Mouse (Mus musculus) hindbrain, embryonic 11.5 days (tissue): Measurements from ENCODE around the gene Bicral. TPM values are rescaled to one million over a fixed set of nuclear protein-coding genes. Genes with fewer than 3 reads are reported as not detected.
"Not testable (repeated sequence)": the region's sequence is repeated elsewhere in the genome, so short reads cannot be mapped to it uniquely, and the experiment has no call there.

ENCODE experiments used
- ATAC-seq: fragments of 200-750 bp; cut with Nextera tagmentation; 2 replicates; pipeline ENCODE4 v1.8.0; 2017; ENCODE audit warnings: mild to moderate bottlenecking, moderate TSS enrichment, moderate library complexity; ENCODE audit not compliant: low FRiP score
- DNase-seq: peaks from one replicate; pipeline ENCODE4 v3.0.0-alpha.2; 2015; ENCODE audit warnings: low spot score
- H3K27ac ChIP-seq: fragments of 300-500 bp; sonication (generic); 2 replicates; pipeline ENCODE4 v1.5.1; 2014; ENCODE audit warnings: mild to moderate bottlenecking, low read depth, low read length
- H3K27me3 ChIP-seq: fragments of 300-500 bp; sonication (generic); 2 replicates; pipeline ENCODE4 v1.6.1; 2014; ENCODE audit warnings: mild to moderate bottlenecking, low read length, moderate library complexity, mixed read lengths; ENCODE audit not compliant: control insufficient read depth, insufficient read depth
- H3K36me3 ChIP-seq: fragments of 300-500 bp; sonication (generic); 2 replicates; pipeline ENCODE4 v1.6.1; 2014; ENCODE audit warnings: mild to moderate bottlenecking, low read length, moderate library complexity, mixed read lengths; ENCODE audit not compliant: control insufficient read depth, insufficient read depth
- H3K4me1 ChIP-seq: fragments of 300-500 bp; sonication (generic); replicated peaks from 2 replicates; pipeline ENCODE4 v1.6.1; 2014; ENCODE audit warnings: low read length, mixed read lengths; ENCODE audit not compliant: control insufficient read depth, insufficient read depth
- H3K4me2 ChIP-seq: fragments of 300-500 bp; sonication (generic); replicated peaks from 2 replicates; pipeline ENCODE4 v1.6.1; 2014; ENCODE audit warnings: mild to moderate bottlenecking, low read depth, low read length
- H3K4me3 ChIP-seq: fragments of 300-500 bp; sonication (generic); 2 replicates; pipeline ENCODE4 v1.5.1; 2014; ENCODE audit warnings: low read depth, low read length
- H3K9ac ChIP-seq: fragments of 300-500 bp; sonication (generic); 2 replicates; pipeline ENCODE4 v1.6.1; 2014; ENCODE audit warnings: low read depth, low read length
- H3K9me3 ChIP-seq: fragments of 300-500 bp; sonication (generic); 2 replicates; pipeline ENCODE4 v1.6.1; 2016; ENCODE audit warnings: low read length; ENCODE audit not compliant: control insufficient read depth
- WGBS: fragments of 180-500 bp; shearing (Covaris S2); extraction: QIAGEN DNeasy Blood & Tissue Kit; methylation state at CpG from one replicate; pipeline ENCODE4 v1.1.7; 2014; 5-methylcytosine and 5-hydroxymethylcytosine counted together
- polyA plus RNA-seq: library from polyadenylated mRNA; unstranded; fragments of >200 nt; fragmentation: Nextera tagmentation; extraction: Ambion mirVana; gene quantifications from 2 replicates; pipeline ENCODE4 v1.2.1, GENCODE M21; 2014

Bicral gene
- polyA plus RNA-seq, 1 experiment from 2014 or later: 5.5 TPM

DNA sequence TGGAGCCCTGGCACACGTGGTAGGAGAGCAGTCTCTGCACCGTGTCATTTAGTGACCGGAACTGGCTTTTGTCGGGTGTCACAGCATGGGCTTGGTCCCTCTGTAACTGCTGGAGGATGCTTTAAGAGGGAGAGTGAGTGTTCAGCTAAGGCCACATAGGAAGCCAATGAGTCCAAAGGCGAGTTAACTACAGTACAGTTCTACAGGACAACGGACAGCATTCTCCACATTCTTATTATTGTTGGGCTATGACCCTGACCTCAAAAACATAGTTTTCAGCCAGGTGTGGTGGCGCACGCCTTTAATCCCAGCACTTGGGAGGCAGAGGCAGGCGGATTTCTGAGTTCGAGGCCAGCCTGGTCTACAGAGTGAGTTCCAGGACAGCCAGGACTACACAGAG, 49.9 kb downstream of the Bicral start:
- no peak for DNase-seq
- H3K27ac ChIP-seq: no peak overlapping the region
- ATAC-seq: no peak
- H3K27me3 ChIP-seq: no peaks in the 10 kb centered on the region
- H3K4me3 ChIP-seq: no peak overlapping the region
- 86% methylated on average over 10 of the region's 10 CpGs for WGBS
- H3K4me1 ChIP-seq: no peaks in the 10 kb centered on the region
- no peaks in the 10 kb centered on the region for H3K9me3 ChIP-seq
- no peak overlapping the region for H3K9ac ChIP-seq
- no peak overlapping the region for H3K4me2 ChIP-seq
- H3K36me3 ChIP-seq: peaks cover 3% of the 10 kb centered on the region

DNA sequence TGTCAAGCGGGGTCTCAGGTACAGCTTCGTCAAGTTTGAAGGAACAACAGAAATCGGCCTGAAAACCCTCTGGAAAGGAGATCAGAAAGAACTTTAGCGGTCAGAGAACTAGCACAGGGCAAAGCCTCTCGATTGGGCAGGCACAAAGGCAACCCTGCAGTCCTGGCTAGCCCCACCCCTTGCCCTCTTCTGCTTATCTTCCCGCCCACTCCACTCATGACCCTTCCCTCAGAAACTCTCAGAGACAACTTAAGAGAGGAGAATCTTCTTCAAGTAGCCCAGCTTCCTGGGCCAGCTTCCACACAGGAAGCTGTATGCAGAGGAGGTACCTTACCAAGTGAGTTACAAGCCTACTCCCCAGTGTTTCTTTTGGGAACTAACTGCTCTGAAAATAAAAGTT, 56.5 kb downstream of the Bicral start:
- H3K4me2 ChIP-seq: no peak overlapping the region
- H3K9ac ChIP-seq: no peak overlapping the region
- H3K9me3 ChIP-seq: no peaks in the 10 kb centered on the region
- ATAC-seq: no peak
- no peaks in the 10 kb centered on the region for H3K4me1 ChIP-seq
- no peaks in the 10 kb centered on the region for H3K27me3 ChIP-seq
- H3K36me3 ChIP-seq: peaks cover 12% of the 10 kb centered on the region; the same call in 1 of the 2 replicates
- DNase-seq: no peak
- no peak overlapping the region for H3K4me3 ChIP-seq
- WGBS: 90% methylated on average over 6 of the region's 6 CpGs
- H3K27ac ChIP-seq: no peak overlapping the region

DNA sequence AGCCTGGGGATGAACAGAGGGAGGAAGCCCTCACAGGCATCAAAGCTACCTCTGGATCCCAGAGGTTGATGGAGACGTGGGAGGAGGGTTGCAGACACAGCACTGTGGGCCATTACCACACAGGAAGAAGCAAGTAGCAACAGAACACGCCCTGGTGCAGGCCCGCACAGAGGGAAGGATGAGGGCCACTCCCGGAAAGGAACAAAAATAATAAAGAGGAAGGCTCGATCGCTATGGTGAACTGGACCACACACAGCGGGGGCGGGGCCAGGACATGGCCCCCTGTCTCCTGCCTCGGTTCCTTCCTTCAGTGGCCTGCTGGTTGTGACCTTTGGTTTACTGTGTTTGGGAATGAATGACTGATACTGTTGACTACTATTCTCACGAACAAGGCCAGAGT, 58.6 kb downstream of the Bicral start:
- no peaks in the 10 kb centered on the region for H3K27me3 ChIP-seq
- no peak overlapping the region for H3K27ac ChIP-seq
- H3K9me3 ChIP-seq: no peaks in the 10 kb centered on the region
- H3K4me1 ChIP-seq: no peaks in the 10 kb centered on the region
- 79% methylated on average over 10 of the region's 10 CpGs for WGBS
- H3K36me3 ChIP-seq: peaks cover 12% of the 10 kb centered on the region; the same call in 1 of the 2 replicates
- ATAC-seq (no peak), DNase-seq (no peak)
- H3K4me3 ChIP-seq: no peak overlapping the region
- no peak overlapping the region for H3K9ac ChIP-seq
- H3K4me2 ChIP-seq: no peak overlapping the region

DNA sequence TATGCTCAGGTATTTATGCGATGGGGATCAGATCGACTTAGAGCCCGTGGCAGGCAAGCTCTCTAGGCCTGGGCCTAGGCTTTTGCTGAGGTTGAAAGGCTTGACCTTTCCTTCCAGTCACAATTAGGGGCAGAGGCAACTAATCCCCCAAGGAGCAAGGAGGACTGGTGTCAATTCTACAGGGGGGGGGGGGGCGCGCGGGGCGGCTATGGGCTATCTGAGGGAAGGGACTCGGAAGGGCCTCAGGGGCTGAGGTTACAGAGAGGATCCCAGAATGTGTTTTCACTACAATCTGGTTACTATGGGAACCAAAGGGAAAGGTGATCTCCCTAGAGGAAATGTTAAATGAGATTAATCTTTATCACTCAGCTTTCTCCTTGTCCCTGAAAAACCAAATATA, 60.9 kb downstream of the Bicral start:
- WGBS: 44% methylated on average over 8 of the region's 8 CpGs
- H3K36me3 ChIP-seq: peaks cover 12% of the 10 kb centered on the region; the same call in 1 of the 2 replicates
- H3K9ac ChIP-seq: no peak overlapping the region
- H3K4me1 ChIP-seq: no peaks in the 10 kb centered on the region
- H3K4me2 ChIP-seq: no peak overlapping the region
- DNase-seq (peak; percentile 16), ATAC-seq (peak; percentile 27; the same call in 1 of the 2 replicates)
- no peaks in the 10 kb centered on the region for H3K27me3 ChIP-seq
- H3K27ac ChIP-seq: no peak overlapping the region
- H3K4me3 ChIP-seq: no peak overlapping the region
- H3K9me3 ChIP-seq: no peaks in the 10 kb centered on the region

DNA sequence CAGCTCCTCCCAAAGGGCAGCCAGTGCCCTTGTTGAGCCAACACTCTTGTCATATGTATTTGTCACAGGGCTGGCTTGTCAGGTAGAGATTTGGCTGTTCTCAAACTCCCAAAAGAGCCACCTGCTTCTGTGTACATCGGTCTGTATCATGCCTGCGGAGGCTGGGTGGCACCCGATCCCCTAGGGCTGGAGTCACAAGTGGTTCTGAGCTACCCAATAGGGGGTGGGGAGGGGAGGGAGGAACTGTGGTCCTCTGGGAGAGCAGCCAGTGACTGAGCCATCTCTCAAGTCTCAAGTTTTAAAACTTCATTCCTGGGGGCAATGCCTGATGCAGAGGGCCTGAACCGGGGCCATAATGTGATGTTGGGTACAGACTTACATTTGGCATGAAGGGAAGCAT, 61.5 kb downstream of the Bicral start:
- Histone ChIP-seq H3K4me3 (no peak overlapping the region), H3K4me2 (no peak overlapping the region), H3K9ac (no peak overlapping the region), H3K27me3 (no peaks in the 10 kb centered on the region), H3K27ac (no peak overlapping the region), H3K9me3 (no peaks in the 10 kb centered on the region), H3K36me3 (peaks cover 12% of the 10 kb centered on the region; the same call in 1 of the 2 replicates), H3K4me1 (no peaks in the 10 kb centered on the region)
- WGBS: 85% methylated on average over 4 of the region's 4 CpGs
- ATAC-seq (no peak), DNase-seq (no peak)

GRCm38 (mm10) chr17:46792963-46793362, 65.3 kb downstream of the Bicral start:
- H3K4me3 ChIP-seq: no peak overlapping the region
- no peak overlapping the region for H3K4me2 ChIP-seq
- no peak for ATAC-seq
- H3K9ac ChIP-seq: no peak overlapping the region
- WGBS: 86% methylated on average over 2 of the region's 2 CpGs
- H3K4me1 ChIP-seq: no peaks in the 10 kb centered on the region
- DNase-seq: no peak
- no peaks in the 10 kb centered on the region for H3K27me3 ChIP-seq
- no peaks in the 10 kb centered on the region for H3K9me3 ChIP-seq
- no peaks in the 10 kb centered on the region for H3K36me3 ChIP-seq
- no peak overlapping the region for H3K27ac ChIP-seq

DNA sequence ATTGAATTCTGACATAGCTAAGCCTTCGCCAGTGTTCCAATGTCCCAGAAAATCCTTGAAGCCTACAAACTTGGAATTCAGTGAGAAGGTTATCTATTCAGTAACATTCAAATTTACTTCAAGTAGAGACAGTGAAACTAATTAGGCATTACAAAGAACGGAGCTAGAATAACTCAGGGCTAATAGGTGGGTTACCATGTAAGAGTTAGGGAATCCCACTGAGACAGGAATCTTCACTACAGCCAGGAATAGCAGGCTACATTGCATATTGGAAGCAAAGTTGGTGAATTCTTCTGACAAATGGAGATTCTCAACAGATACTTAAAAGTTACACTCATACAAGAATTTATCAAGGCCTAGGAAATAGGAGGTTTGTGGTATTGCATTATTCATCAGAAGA, 70.3 kb downstream of the Bicral start:
- DNase-seq, ATAC-seq: not testable (repeated sequence)

DNA sequence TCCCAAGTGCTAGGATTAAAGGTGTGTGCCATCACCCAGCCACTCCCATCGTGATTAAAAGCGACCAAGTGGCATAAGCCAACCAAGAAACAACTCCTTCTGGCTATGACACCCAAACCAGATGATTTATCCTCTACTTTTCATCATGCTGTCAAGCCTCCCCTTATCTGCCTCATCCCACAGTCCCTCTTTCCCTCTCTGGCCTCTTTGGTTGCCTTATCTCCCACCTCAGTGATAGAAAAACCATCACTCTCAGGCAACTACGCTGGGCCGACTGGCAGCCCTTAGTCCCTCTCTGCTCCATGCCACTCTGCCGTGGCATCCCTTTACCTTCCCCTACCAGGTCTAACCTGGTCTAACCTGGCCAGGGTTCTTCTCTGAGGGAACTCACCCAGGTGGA, 71.3 kb downstream of the Bicral start:
- no peaks in the 10 kb centered on the region for H3K9me3 ChIP-seq
- ATAC-seq (no peak), DNase-seq (no peak)
- no peak overlapping the region for H3K4me3 ChIP-seq
- no peak overlapping the region for H3K4me2 ChIP-seq
- H3K27me3 ChIP-seq: no peaks in the 10 kb centered on the region
- H3K9ac ChIP-seq: no peak overlapping the region
- no peaks in the 10 kb centered on the region for H3K4me1 ChIP-seq
- H3K36me3 ChIP-seq: no peaks in the 10 kb centered on the region
- WGBS: 91% methylated on average over 5 of the region's 5 CpGs
- H3K27ac ChIP-seq: no peak overlapping the region

More for the DNA sequence above, 70.3 kb downstream of the Bicral start:
- H3K9me3 ChIP-seq, H3K9ac ChIP-seq, H3K4me1 ChIP-seq, H3K27me3 ChIP-seq, H3K4me3 ChIP-seq, H3K4me2 ChIP-seq, H3K36me3 ChIP-seq, H3K27ac ChIP-seq: not testable (repeated sequence)
- WGBS: 61% methylated on average over 2 of the region's 2 CpGs

DNA sequence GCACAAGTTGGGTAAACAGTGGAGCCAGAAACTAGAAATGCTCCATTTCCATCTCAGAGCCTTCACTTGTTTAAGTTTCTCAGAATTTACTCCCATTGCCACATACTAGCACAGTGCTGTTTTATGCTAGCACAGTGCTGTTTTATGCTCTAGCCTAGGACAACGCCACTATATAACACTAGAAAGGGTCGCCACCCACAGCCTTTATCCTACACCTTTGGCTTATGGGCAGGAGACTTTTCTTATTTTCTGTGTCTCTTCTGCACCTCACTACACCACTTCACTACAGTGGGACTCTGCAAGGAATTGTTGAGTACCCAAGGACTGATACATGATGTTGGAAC, 75.1 kb downstream of the Bicral start:
- Histone ChIP-seq H3K4me2 (peak overlapping the region; percentile 41; the same call in 1 of the 2 replicates), H3K9ac (no peak overlapping the region), H3K4me1 (no peaks in the 10 kb centered on the region), H3K36me3 (peaks cover 7% of the 10 kb centered on the region; the same call in 1 of the 2 replicates), H3K9me3 (no peaks in the 10 kb centered on the region), H3K27me3 (no peaks in the 10 kb centered on the region), H3K27ac (no peak overlapping the region), H3K4me3 (peak overlapping the region; percentile 62)
- 80% methylated on average over 2 of the region's 2 CpGs for WGBS
- ATAC-seq (no peak; the same call in 1 of the 2 replicates), DNase-seq (no peak)
